Mouse (Mus musculus) heart, postnatal 0 days (tissue): ENCODE measurements around the gene Ttc28.

ENCODE experiments used
- CTCF ChIP-seq: IDR thresholded peaks from 2 replicates; pipeline ENCODE4 v1.5.1; 2016; ENCODE audit warnings: antibody characterized with exemption, control low read depth, low read depth
- EP300 ChIP-seq: IDR thresholded peaks from 2 replicates; pipeline ENCODE4 v1.6.1; 2016; ENCODE audit warnings: antibody characterized with exemption, low read depth

DNA sequence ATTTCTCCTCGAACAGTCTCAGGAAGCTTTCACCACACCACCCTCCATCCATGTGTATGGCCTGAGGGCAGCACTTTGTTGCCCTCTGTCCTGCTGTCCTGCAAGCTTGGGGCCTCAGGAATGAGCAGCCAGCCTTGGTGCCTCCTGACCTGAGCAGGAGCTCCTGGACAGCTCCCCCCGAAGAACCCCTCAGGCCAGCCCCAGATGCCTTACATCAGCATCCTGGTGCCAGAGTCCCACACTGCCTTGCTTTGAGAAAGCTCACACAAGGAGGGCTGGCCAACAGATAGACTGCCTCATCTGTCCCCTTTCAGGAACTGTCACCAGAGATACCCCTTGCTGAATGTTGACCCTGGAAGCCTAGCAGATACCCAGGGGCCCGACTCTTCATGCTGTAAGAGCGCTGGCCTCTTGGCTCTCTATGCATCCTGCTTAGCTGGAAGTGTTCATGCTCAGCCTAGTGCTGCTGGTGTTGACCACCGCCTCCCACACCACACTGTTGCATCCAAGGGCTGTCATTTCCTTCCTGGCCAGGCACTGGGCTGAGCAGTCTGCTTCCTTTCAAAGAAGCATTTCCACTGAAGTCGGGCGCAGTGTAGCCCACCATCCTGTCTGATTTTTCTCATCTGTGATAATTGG is 259.4 kb downstream of the Ttc28 start:
- TF ChIP-seq CTCF (no peak), EP300 (peak; percentile 62; the same call in 1 of the 2 replicates)
